Mouse (Mus musculus): ENCODE results near the gene Gm10354. TPM values are rescaled to one million over a fixed set of nuclear protein-coding genes. Genes with fewer than 3 reads are reported as not detected.

Gm10354 gene
- total RNA-seq (2023): not detected

GRCm38 (mm10) chr5:14978835-14979234 lies at the start of gene Gm10354:
Gene Gm10354 (minus strand): TSS chr5:14978935.

GRCm38 (mm10) chr5:14938329-14938728 lies 40.4 kb downstream of the Gm10354 start, which contains the start of gene Speer4e:
Gene Speer4e (minus strand): TSS chr5:14938429.

Other genes starting within 250 kb of the Gm10354 start
- gene Gm9758, start 64.0 kb downstream of the Gm10354 start, total RNA-seq (2023): not detected
- gene Speer4e, start 40.5 kb downstream of the Gm10354 start, total RNA-seq (2023): not detected
- not detected for gene Gm17019, start 54.1 kb upstream of the Gm10354 start, total RNA-seq (2023)